Mouse (Mus musculus) MEL (cell line): ENCODE data around the gene Homer2. TPM values are rescaled to one million over a fixed set of nuclear protein-coding genes. Genes with fewer than 3 reads are reported as not detected.

ENCODE experiments used
- DNase-seq: peaks from one replicate; pipeline ENCODE4 v3.0.0; 2011; ENCODE audit warnings: low read depth, low spot score
- H3K27ac ChIP-seq: 2 replicates; pipeline ENCODE4 v1.5.1; 2012; ENCODE audit warnings: low read depth, mild to moderate bottlenecking, control low read depth, low read length, moderate library complexity; ENCODE audit not compliant: control insufficient read depth
- H3K27me3 ChIP-seq, 2 experiments: fragments of 150-350 bp in 1 of 2; sonication (generic) in 1 of 2; 2 replicates each; pipeline ENCODE4 v1.6.1; 2012; ENCODE audit warnings: low read length in 2 of 2, mild to moderate bottlenecking in 2 of 2, improper control_type of control experiment in 1 of 2, moderate library complexity in 1 of 2; ENCODE audit not compliant: insufficient read depth in 2 of 2, control insufficient read depth in 1 of 2
- H3K36me3 ChIP-seq, 2 experiments: 2 replicates each; pipeline ENCODE4 v1.6.1; 2012 to 2014; ENCODE audit warnings: low read length in 2 of 2, improper control_type of control experiment in 1 of 2, inconsistent platforms in 1 of 2, mild to moderate bottlenecking in 1 of 2; ENCODE audit not compliant: insufficient read depth in 2 of 2, control insufficient read depth in 1 of 2
- H3K4me1 ChIP-seq, 2 experiments: fragments of 150-350 bp in 1 of 2; sonication (generic) in 1 of 2; 2 replicates each; pipeline ENCODE4 v1.6.1; 2012; ENCODE audit warnings: low read length in 2 of 2, improper control_type of control experiment in 1 of 2, mild to moderate bottlenecking in 1 of 2; ENCODE audit not compliant: insufficient read depth in 2 of 2, control insufficient read depth in 1 of 2
- H3K4me3 ChIP-seq, 2 experiments: fragments of 150-350 bp in 1 of 2; sonication (generic) in 1 of 2; 2 replicates each; pipeline ENCODE4 v1.5.1; 2012; ENCODE audit warnings: low read depth in 2 of 2, low read length in 2 of 2, mild to moderate bottlenecking in 2 of 2, moderate library complexity in 2 of 2, control low read depth in 1 of 2, improper control_type of control experiment in 1 of 2; ENCODE audit not compliant: control insufficient read depth in 1 of 2, insufficient read depth in 1 of 2
- H3K79me2 ChIP-seq: 2 replicates; pipeline ENCODE4 v1.6.1; 2012; ENCODE audit warnings: mild to moderate bottlenecking, low read length, moderate library complexity; ENCODE audit not compliant: control insufficient read depth, poor library complexity, insufficient read depth
- H3K9ac ChIP-seq: 2 replicates; pipeline ENCODE4 v1.6.1; 2012; ENCODE audit warnings: low read depth, mild to moderate bottlenecking, control low read depth, low read length, moderate library complexity; ENCODE audit not compliant: control insufficient read depth, poor library complexity, severe bottlenecking
- H3K9me3 ChIP-seq: fragments of 150-350 bp; sonication (generic); replicated peaks from 2 replicates; pipeline ENCODE4 v1.6.1; 2012; ENCODE audit warnings: mild to moderate bottlenecking, low read length, improper control_type of control experiment, moderate library complexity; ENCODE audit not compliant: insufficient read depth
- BHLHE40 ChIP-seq: IDR thresholded peaks from 2 replicates; pipeline ENCODE4 v1.6.1; 2012; ENCODE audit warnings: low read depth, mild to moderate bottlenecking, inconsistent platforms, low read length, improper control_type of control experiment, borderline replicate concordance
- CHD1 ChIP-seq: IDR thresholded peaks from 2 replicates; pipeline ENCODE4 v1.6.1; 2012; ENCODE audit warnings: low read depth, mild to moderate bottlenecking, inconsistent platforms, low read length, improper control_type of control experiment
- CTCF ChIP-seq, 3 experiments: IDR thresholded peaks in 2 of 3; conservative IDR thresholded peaks in 1 of 3; 2 replicates each; pipeline ENCODE4 v1.5.1; 2011 to 2012; ENCODE audit warnings: low read length in 3 of 3, low read depth in 2 of 3, mild to moderate bottlenecking in 2 of 3, improper control_type of control experiment in 1 of 3, inconsistent platforms in 1 of 3, mixed read lengths in 1 of 3, moderate library complexity in 1 of 3; ENCODE audit not compliant: control insufficient read depth in 1 of 3, insufficient read depth in 1 of 3, poor library complexity in 1 of 3, severe bottlenecking in 1 of 3
- ELF1 ChIP-seq: IDR thresholded peaks from 2 replicates; pipeline ENCODE4 v1.6.1; 2014; ENCODE audit warnings: low read depth, mild to moderate bottlenecking, inconsistent platforms, low read length, improper control_type of control experiment, moderate library complexity
- EP300 ChIP-seq, 2 experiments: IDR thresholded peaks; 2 replicates each; pipeline ENCODE4 v1.6.1; 2011; ENCODE audit warnings: improper control_type of control experiment in 2 of 2, low read length in 2 of 2, low read depth in 1 of 2, mild to moderate bottlenecking in 1 of 2
- ETS1 ChIP-seq: IDR thresholded peaks from 2 replicates; pipeline ENCODE4 v1.6.1; 2012; ENCODE audit warnings: low read depth, mild to moderate bottlenecking, inconsistent platforms, low read length, improper control_type of control experiment, moderate library complexity
- GATA1 ChIP-seq: IDR thresholded peaks from 2 replicates; pipeline ENCODE4 v1.6.1; 2011; ENCODE audit warnings: low read depth, low read length, improper control_type of control experiment
- HCFC1 ChIP-seq: IDR thresholded peaks from 2 replicates; pipeline ENCODE4 v1.6.1; 2012; ENCODE audit warnings: low read depth, mild to moderate bottlenecking, inconsistent platforms, low read length, improper control_type of control experiment, moderate library complexity
- JUND ChIP-seq: IDR thresholded peaks from 2 replicates; pipeline ENCODE4 v1.6.1; 2011; ENCODE audit warnings: low read depth, mild to moderate bottlenecking, improper control_type of control experiment, low read length
- MXI1 ChIP-seq: IDR thresholded peaks from 2 replicates; pipeline ENCODE4 v1.6.1; 2011; ENCODE audit warnings: mild to moderate bottlenecking, low read depth, low read length, improper control_type of control experiment
- MYC ChIP-seq: IDR thresholded peaks from 2 replicates; pipeline ENCODE4 v1.6.1; 2011; ENCODE audit warnings: low read depth, mild to moderate bottlenecking, low read length, improper control_type of control experiment, moderate library complexity
- NRF1 ChIP-seq: IDR thresholded peaks from 2 replicates; pipeline ENCODE4 v1.6.1; 2014; ENCODE audit warnings: low read depth, mild to moderate bottlenecking, inconsistent platforms, low read length, improper control_type of control experiment, moderate library complexity; ENCODE audit not compliant: poor library complexity, insufficient read depth, severe bottlenecking
- POLR2A ChIP-seq, 2 experiments: IDR thresholded peaks; 2 replicates each; pipeline ENCODE4 v1.6.1; 2011 to 2012; ENCODE audit warnings: low read length in 2 of 2, mild to moderate bottlenecking in 2 of 2, control low read depth in 1 of 2, improper control_type of control experiment in 1 of 2, low read depth in 1 of 2, moderate library complexity in 1 of 2; ENCODE audit not compliant: control insufficient read depth in 1 of 2, insufficient read depth in 1 of 2, poor library complexity in 1 of 2
- POLR2AphosphoS5 ChIP-seq: IDR thresholded peaks from 2 replicates; pipeline ENCODE4 v1.6.1; 2012; ENCODE audit warnings: low read depth, borderline replicate concordance, mild to moderate bottlenecking, inconsistent platforms, low read length, moderate library complexity, mixed read lengths
- SMC3 ChIP-seq: IDR thresholded peaks from 2 replicates; pipeline ENCODE4 v1.6.1; 2011; ENCODE audit warnings: low read depth, low read length, improper control_type of control experiment
- TBP ChIP-seq: IDR thresholded peaks from 2 replicates; pipeline ENCODE4 v1.8.0; 2011; ENCODE audit warnings: low read depth, low read length, improper control_type of control experiment
- UBTF ChIP-seq: IDR thresholded peaks from 2 replicates; pipeline ENCODE4 v1.6.1; 2012; ENCODE audit warnings: low read depth, mild to moderate bottlenecking, inconsistent platforms, low read length, improper control_type of control experiment, moderate library complexity, borderline replicate concordance; ENCODE audit not compliant: insufficient read depth
- USF1 ChIP-seq: IDR thresholded peaks from 2 replicates; pipeline ENCODE4 v1.6.1; 2014; ENCODE audit warnings: low read depth, mild to moderate bottlenecking, inconsistent platforms, low read length, improper control_type of control experiment, moderate library complexity
- ZC3H11A ChIP-seq: IDR thresholded peaks from 2 replicates; pipeline ENCODE4 v1.6.1; 2012; ENCODE audit warnings: low read depth, mild to moderate bottlenecking, inconsistent platforms, low read length, improper control_type of control experiment
- ZKSCAN1 ChIP-seq: IDR thresholded peaks from 2 replicates; pipeline ENCODE4 v1.6.1; 2012; ENCODE audit warnings: low read depth, mild to moderate bottlenecking, inconsistent platforms, low read length, improper control_type of control experiment, moderate library complexity
- ZMIZ1 ChIP-seq: IDR thresholded peaks from 2 replicates; pipeline ENCODE4 v1.6.1; 2012; ENCODE audit warnings: low read depth, mild to moderate bottlenecking, inconsistent platforms, low read length, improper control_type of control experiment, moderate library complexity
- polyA plus RNA-seq, 2 experiments: library from polyadenylated mRNA; stranded (reverse) in 1 of 2; unstranded in 1 of 2; fragments of >175 nt in 1 of 2; fragments of >200 nt in 1 of 2; gene quantifications; 2 replicates each; pipeline versions ENCODE4 v1.2.1 to v1.2.4; 2012; ENCODE audit warnings: low replicate concordance in 2 of 2, low read depth in 1 of 2; ENCODE audit not compliant: insufficient read length in 2 of 2, insufficient read depth in 1 of 2, missing spikeins in 1 of 2
- total RNA-seq: library from RNA; depleted of rRNA; stranded (reverse); fragments of 300-350 nt; gene quantifications from 2 replicates; pipeline ENCODE4 v1.2.3, GENCODE M21; 2012

Gene Homer2
- total and polyA plus RNA-seq, 3 experiments = 18.4 to 39.0 TPM; not detected in 1

- Histone ChIP-seq H3K79me2 (peaks cover 14% of the 10 kb centered on the region; the same call in 1 of the 2 replicates), H3K27ac (no peak overlapping the region), H3K9ac (no peak overlapping the region), H3K27me3 (no peaks in the 10 kb centered on the region), H3K4me1 (peaks cover 5 to 10% of the 10 kb centered on the region in 2 experiments), H3K4me3 (no peak overlapping the region), H3K36me3 (peaks cover 8 to 29% of the 10 kb centered on the region in 2 experiments)
- no peak for DNase-seq
- TF ChIP-seq USF1 (no peak), POLR2AphosphoS5 (no peak), ETS1 (no peak), ZC3H11A (no peak), ZKSCAN1 (no peak), UBTF (no peak), ZMIZ1 (no peak), EP300 (IDR thresholded peaks at IDR 0.05; ENCODE audit: low read depth in 1 of 2, low read length in 2 of 2) (no peak), NRF1 (no peak), CTCF (IDR thresholded peaks at IDR 0.05 in 2 of 3, conservative IDR thresholded peaks at IDR 0.05 in 1 of 3; ENCODE audit: control insufficient read depth in 1 of 3, insufficient read depth in 1 of 3, low read depth in 2 of 3, low read length in 3 of 3, poor library complexity in 1 of 3, severe bottlenecking in 1 of 3) (no peak), JUND (no peak), GATA1 (no peak), HCFC1 (no peak), ELF1 (no peak), POLR2A (IDR thresholded peaks at IDR 0.05; ENCODE audit: control insufficient read depth in 1 of 2, insufficient read depth in 1 of 2, low read depth in 1 of 2, low read length in 2 of 2, poor library complexity in 1 of 2) (no peak), TBP (no peak), BHLHE40 (no peak), CHD1 (no peak), MXI1 (no peak), SMC3 (no peak)
- TF ChIP-seq, all 39 proteins: peak for 0
- H3K9me3 ChIP-seq = no peaks in the 10 kb centered on the region
Observed at GRCm38 (mm10) chr7:81577872-81578271, 129.5 kb downstream of the Homer2 start.

- no peak overlapping the region for H3K4me3 ChIP-seq
- H3K79me2 ChIP-seq = peaks cover 28% of the 10 kb centered on the region
- peaks cover 5 to 14% of the 10 kb centered on the region in 2 experiments for H3K4me1 ChIP-seq
- no peak overlapping the region for H3K27ac ChIP-seq
- no peaks in the 10 kb centered on the region for H3K27me3 ChIP-seq
- H3K9me3 ChIP-seq = no peaks in the 10 kb centered on the region
- no peak for DNase-seq
- peaks cover 10 to 23% of the 10 kb centered on the region in 2 experiments for H3K36me3 ChIP-seq
- H3K9ac ChIP-seq = no peak overlapping the region
- TF ChIP-seq MYC (no peak), POLR2AphosphoS5 (no peak)
Observed at GRCm38 (mm10) chr7:81575606-81576005, 131.7 kb downstream of the Homer2 start.
